Mouse (Mus musculus) gastrocnemius, postnatal 10 days (tissue): ENCODE measurements around the gene Il34. TPM values are rescaled to one million over a fixed set of nuclear protein-coding genes. Genes with fewer than 3 reads are reported as not detected.

ENCODE experiments used
- DNase-seq: peaks from one replicate; pipeline ENCODE4 v3.0.0; 2021; ENCODE audit warnings: mixed read lengths
- total RNA-seq, 2 experiments: library from RNA; stranded (reverse); gene quantifications; 2 replicates each; pipeline ENCODE4 v1.2.3; 2021

Il34 gene
- total RNA-seq, 2 experiments from 2014 or later = 12.3 to 14.4 TPM

DNA sequence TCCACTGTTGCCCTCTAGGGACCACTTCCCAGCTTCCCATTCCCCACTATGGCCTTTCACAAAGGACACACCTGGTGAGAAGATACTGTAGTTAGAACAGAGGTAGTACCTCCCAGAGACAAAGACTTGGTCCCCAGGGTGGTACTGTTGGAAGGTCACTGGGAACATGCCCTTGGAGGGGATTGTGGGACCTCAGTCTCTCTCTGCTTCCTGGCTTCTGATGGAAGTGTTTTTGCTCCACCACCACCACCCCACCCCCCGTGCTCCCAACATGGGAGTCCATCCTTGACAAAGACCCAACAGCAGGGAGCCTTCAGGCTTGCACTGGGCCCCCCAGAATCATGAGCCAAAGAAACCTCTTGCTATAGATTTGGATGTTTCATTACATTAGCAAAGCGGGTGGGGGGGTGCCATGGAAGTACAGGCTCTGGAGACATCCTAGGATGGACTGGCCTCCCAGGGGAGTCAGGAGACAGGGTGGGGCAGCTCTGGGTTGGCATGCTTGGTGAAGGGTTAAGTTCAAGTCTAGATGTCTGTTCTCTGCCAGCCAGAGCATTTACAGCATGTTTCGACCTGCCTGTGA is 99.3 kb downstream of the Il34 start:
- no peak for DNase-seq

GRCm38 (mm10) chr8:110705391-110706287 is 100.1 kb downstream of the Il34 start:
- DNase-seq = no peak

- no peak for DNase-seq
Observed at GRCm38 (mm10) chr8:110704103-110704502, 101.6 kb downstream of the Il34 start.

GRCm38 (mm10) chr8:110703460-110704061 is 102.2 kb downstream of the Il34 start:
- DNase-seq = no peak

DNA sequence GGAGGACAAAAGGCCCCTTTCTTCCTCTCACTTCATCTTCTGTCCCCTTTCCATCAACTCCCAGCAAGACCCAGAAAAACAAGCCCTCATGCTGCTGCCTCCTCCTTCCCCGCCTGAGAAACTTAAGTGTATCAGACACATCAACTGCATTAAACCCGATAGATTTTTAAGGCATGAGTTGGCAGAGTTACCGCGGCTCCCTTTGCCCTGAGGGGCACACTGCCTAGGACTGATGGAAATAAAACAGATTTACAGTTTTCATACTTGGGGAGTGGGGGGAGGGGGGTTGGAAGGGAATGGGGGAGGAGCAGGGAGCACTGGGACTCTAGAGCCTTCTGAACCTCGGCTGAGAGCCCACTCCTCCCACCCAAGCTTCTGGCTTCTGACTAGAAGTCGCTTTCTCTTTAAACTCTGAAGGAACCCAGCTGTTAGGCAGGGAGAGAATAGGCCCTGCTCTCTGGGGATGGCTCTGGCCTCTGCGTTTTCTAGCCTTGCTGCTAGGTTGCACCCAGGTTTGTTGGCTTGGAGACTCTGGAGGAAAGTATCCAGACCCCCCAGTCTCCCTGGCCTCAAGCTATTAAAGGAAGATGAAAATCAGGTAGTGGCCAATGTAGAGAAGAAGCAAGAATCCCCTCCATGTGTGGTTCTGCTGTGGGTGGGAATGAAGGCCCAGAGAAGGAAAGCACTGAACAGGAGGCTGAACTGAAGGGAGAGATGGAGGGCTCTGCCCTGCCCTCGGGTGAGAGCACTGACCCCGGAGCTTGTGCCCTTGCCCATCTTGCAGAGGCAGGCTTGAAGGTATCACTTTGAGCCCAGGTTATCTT is 102.9 kb downstream of the Il34 start:
- no peak for DNase-seq

DNA sequence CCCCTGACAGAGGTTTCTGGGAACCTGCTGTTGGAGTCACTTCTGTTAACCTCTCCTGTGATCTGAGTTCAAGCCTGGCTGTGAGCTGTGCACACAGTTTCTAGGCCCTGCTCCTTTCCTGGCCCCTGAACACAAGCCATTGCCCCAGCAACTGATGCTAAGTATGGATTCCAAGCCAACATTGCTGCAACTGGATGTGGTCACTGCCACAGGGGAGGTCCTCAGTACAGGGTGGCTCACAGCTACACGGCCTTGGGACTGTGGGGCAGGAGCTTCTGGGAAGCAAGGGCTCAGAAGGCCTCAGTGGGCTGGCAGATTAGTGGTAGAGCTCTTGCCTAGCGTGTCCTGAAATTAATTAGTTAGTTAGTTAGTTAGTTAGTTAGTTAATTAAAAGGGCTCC is 105.2 kb downstream of the Il34 start:
- DNase-seq = no peak

DNA sequence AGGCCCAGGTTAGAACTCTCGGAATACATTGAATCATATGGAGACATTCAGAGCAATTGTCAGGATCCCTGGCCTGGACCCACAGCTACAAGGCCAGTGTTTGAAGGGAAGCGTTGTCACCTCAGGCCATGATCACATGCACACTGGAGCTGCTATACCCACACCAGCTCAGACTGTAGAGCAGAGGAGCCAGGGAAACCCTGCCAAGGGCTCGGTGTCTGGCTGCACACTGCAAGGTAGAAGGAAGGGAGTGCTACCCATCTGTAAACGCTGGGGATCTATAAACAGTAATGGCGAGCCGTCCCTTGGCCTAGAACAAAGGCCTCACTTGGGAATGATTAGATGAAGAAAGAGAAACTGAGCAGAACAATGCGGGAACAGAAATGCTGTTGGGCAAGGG is 106.2 kb downstream of the Il34 start:
- DNase-seq = no peak

- DNase-seq = no peak
Observed at GRCm38 (mm10) chr8:110698098-110698497, 107.6 kb downstream of the Il34 start.

GRCm38 (mm10) chr8:110697571-110697970 is 108.2 kb downstream of the Il34 start:
- DNase-seq = no peak

- no peak for DNase-seq
Observed at GRCm38 (mm10) chr8:110696051-110696450, 109.7 kb downstream of the Il34 start.

DNA sequence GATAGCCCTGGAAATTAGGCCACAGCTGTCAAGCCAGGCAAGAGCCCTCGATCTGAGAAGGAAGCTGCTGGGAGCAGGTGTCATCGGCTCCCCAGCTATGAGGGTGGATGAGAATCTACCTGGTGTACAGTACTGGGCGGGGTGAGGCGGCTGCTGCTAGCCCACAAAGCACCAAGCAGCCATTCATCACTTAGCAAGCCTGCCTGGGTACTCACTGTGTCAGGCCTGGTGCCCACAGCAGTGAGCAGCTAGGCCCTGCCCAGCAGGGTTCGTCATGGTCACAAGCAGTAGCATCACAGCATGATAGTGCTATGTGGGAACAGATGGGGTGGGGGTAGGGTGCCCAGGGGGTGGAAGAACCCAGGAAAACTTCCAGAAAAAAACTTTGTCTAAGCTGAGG is 110.3 kb downstream of the Il34 start:
- DNase-seq = no peak

DNA sequence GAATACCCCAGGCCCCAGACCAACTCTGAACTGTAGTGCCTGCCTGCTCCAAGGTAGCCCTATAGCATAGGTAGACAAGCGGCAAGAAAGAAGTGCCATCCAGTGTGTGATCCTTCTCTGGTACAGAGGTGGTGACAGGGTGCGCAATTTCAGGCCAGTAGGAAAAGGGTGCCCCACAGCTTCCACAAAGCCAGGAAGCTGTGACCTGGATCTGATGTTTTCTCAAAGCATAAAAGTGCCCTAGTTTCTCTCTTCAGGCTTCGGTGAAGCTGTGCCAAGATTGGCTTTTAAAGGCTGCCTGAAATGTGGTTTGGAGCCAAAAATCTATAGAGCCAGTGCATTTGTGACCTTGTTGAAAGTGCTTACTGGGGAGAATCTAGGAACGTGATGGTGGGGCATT is 110.9 kb downstream of the Il34 start:
- DNase-seq = no peak

GRCm38 (mm10) chr8:110694226-110694625 is 111.5 kb downstream of the Il34 start:
- no peak for DNase-seq

Other genes starting within 250 kb of the Il34 start
- gene Vac14, start 187.3 kb downstream of the Il34 start, total RNA-seq = 10 to 100 TPM; 16.1 to 18.7 TPM
- gene Mtss1l, start 84.4 kb downstream of the Il34 start, total RNA-seq = 10 to 100 TPM; 58.6 to 71.8 TPM
- gene Cog4, start 40.7 kb upstream of the Il34 start, total RNA-seq = 10 to 100 TPM; 40.3 to 41.1 TPM
- gene Sf3b3, start 40.9 kb upstream of the Il34 start, total RNA-seq = 10 to 100 TPM; 35.7 to 44.8 TPM
- 1 to 10 TPM; 4.1 to 5.0 TPM for gene Fuk, start 96.6 kb upstream of the Il34 start, total RNA-seq
- gene St3gal2, start 114.0 kb upstream of the Il34 start, total RNA-seq = 10 to 100 TPM; 36.1 to 43.2 TPM
- 10 to 100 TPM; 35.8 to 43.5 TPM for gene Ddx19a, start 191.9 kb upstream of the Il34 start, total RNA-seq
- 10 to 100 TPM in 1 of 2 experiments, 1 to 10 TPM in 1; 9.9 to 10.4 TPM for gene Ddx19b, start 225.8 kb upstream of the Il34 start, total RNA-seq
- gene Aars, start 227.2 kb upstream of the Il34 start, total RNA-seq = 10 to 100 TPM; 41.5 to 53.4 TPM